Mouse (Mus musculus): ENCODE results near the gene Thumpd2. TPM values are rescaled to one million over a fixed set of nuclear protein-coding genes. Genes with fewer than 3 reads are reported as not detected.

Thumpd2 gene
- polyA plus RNA-seq, 1 experiment: 3.9 TPM

DNA sequence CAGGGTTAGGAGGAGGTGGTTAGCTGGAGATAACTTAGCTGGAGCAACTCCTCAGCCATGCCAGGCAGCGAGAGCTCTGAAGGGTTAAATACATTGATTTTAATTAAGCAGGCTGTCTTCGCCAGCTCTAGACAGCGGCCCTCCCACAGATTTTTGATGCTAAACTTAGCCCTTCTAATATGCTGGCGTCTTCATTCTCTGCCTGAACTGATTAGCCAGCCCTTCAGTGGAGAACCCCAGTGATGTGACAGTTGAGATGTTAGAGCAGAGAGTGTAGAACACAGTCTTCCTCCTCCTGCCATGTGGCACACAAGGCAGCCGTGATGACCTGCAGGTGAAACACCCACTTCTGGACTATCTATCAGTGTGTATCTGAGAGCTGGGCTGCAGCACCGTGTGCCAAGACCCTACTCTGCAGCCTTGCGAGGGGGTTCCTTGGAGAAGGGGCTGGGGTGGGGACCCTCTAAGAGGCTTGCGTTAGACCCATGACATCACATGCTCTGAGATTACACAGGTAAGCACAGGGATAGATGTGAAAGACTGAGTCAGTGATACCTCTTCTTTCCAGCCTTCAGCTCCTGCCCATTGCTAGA lies 73.3 kb downstream of the Thumpd2 start:
- Histone ChIP-seq H3K4me1 (ENCODE audit: control insufficient read depth, insufficient read depth, low read length) (peaks cover 18% of the 10 kb centered on the region), H3K4me3 (replicated peaks; ENCODE audit: insufficient read depth, low read depth, low read length) (no peak overlapping the region), H3K27ac (ENCODE audit: insufficient read depth, low read length) (no peak overlapping the region), H3K27me3 (ENCODE audit: control insufficient read depth, insufficient read depth, low read length) (no peaks in the 10 kb centered on the region)
- 37% methylated on average over 8 of the region's 8 CpGs for WGBS
- DNase-seq: no peak
- TF ChIP-seq POLR2A (IDR thresholded peaks at IDR 0.05; ENCODE audit: borderline replicate concordance, insufficient read depth, low read length) (no peak), CTCF (IDR thresholded peaks at IDR 0.05; ENCODE audit: borderline replicate concordance, insufficient read depth, low read depth, low read length) (no peak)

DNA sequence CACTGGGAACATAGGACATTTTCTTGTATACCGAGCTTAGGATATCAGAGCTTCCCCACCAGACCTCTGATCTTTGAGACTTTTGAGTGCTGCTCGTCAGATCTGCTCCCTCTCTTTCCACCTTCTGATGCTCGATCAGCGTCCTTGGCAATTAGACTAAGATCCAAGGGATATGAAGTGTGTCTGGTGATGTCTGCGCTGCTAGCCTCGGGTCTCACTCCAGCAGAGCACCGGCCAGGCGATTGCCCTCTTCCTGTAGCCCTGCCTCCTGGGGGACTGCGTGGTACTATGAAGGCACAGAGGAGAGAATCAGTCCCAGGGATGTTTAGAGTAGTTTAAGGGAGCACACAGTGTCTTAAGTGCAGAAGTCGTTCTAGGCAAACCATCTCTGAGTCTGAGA lies 81.9 kb downstream of the Thumpd2 start:
- peaks cover 37% of the 10 kb centered on the region for H3K4me1 ChIP-seq (ENCODE audit: control insufficient read depth, insufficient read depth, low read length)
- peak overlapping the region; percentile 76 for H3K27ac ChIP-seq (ENCODE audit: insufficient read depth, low read length)
- 14% methylated on average over 10 of the region's 10 CpGs for WGBS

DNA sequence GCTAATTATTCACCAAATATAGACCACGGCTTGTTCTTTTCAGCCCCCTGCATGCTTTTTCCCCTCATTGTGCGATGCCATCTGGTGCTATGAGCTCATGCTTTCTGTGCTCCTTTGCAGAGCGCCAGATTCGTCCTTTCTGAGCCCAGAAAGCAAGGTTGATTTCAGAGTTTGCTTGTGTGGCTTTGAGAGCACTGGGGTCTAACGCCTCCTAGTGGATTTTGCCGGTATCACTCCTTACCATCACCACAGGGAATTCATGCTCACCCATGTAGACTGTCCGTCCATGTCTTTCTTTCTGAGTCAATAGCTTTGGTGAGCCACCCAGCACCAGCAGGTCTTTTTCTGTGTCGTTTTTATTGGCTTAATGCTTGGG lies 82.5 kb downstream of the Thumpd2 start:
- no peaks in the 10 kb centered on the region for H3K27me3 ChIP-seq (ENCODE audit: control insufficient read depth, insufficient read depth, low read length)
- 1% methylated on average over 8 of the region's 8 CpGs for WGBS
- peak; percentile 94 to 98 for DNase-seq
- H3K4me3 ChIP-seq (replicated peaks; ENCODE audit: insufficient read depth, low read depth, low read length): peak overlapping the region; percentile 37
- TF ChIP-seq POLR2A (IDR thresholded peaks at IDR 0.05; ENCODE audit: borderline replicate concordance, insufficient read depth, low read length) (peak; percentile 35; the same call in 1 of the 2 replicates), CTCF (IDR thresholded peaks at IDR 0.05; ENCODE audit: borderline replicate concordance, insufficient read depth, low read depth, low read length) (peak; percentile 96)
- H3K27ac ChIP-seq (ENCODE audit: insufficient read depth, low read length): peak overlapping the region; percentile 76
- H3K4me1 ChIP-seq (ENCODE audit: control insufficient read depth, insufficient read depth, low read length): peaks cover 40% of the 10 kb centered on the region

More for the DNA sequence above, 81.9 kb downstream of the Thumpd2 start:
- peak; percentile 57 to 60 for DNase-seq
- TF ChIP-seq CTCF (IDR thresholded peaks at IDR 0.05; ENCODE audit: borderline replicate concordance, insufficient read depth, low read depth, low read length) (no peak), POLR2A (IDR thresholded peaks at IDR 0.05; ENCODE audit: borderline replicate concordance, insufficient read depth, low read length) (no peak)
- no peaks in the 10 kb centered on the region for H3K27me3 ChIP-seq (ENCODE audit: control insufficient read depth, insufficient read depth, low read length)
- peak overlapping the region; percentile 37 for H3K4me3 ChIP-seq (replicated peaks; ENCODE audit: insufficient read depth, low read depth, low read length)

DNA sequence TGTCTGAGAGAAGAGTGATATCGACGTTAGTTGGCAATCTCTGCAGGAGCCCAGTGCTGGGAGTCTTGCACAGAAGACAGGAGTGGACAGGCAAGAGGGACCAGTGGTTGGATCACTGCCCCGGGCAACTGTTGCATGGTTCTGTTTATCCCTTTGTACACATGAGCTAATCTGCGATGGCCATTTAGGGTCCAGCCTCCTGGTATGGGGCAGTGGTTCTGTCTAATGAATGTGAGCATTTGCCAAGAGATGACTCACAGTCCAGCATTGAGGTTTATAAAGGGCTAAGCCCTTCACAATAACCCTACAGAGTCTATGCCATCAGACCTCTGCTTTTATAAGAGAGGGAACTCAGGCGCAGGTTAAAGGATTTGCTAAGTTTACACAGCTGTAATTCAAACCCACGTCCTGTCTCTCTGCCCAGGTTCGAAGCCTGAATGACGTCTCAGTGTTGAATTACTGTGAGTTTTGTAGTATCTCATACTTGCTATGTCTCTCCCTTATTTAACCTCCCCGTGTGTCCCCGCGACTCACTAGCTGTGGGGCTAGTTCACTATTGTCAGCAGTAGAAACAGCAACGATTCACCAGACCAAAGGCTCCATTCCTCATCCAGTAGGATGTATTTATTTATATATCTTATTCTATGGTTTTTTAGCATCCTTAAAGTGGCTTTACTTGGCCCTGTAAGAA lies 83.0 kb downstream of the Thumpd2 start:
- H3K27ac ChIP-seq (ENCODE audit: insufficient read depth, low read length): peak overlapping the region; percentile 87
- TF ChIP-seq POLR2A (IDR thresholded peaks at IDR 0.05; ENCODE audit: borderline replicate concordance, insufficient read depth, low read length) (no peak), CTCF (IDR thresholded peaks at IDR 0.05; ENCODE audit: borderline replicate concordance, insufficient read depth, low read depth, low read length) (no peak)
- no peaks in the 10 kb centered on the region for H3K27me3 ChIP-seq (ENCODE audit: control insufficient read depth, insufficient read depth, low read length)
- H3K4me1 ChIP-seq (ENCODE audit: control insufficient read depth, insufficient read depth, low read length): peaks cover 36% of the 10 kb centered on the region
- peak; percentile 89 to 96 for DNase-seq
- peak overlapping the region; percentile 37 for H3K4me3 ChIP-seq (replicated peaks; ENCODE audit: insufficient read depth, low read depth, low read length)
- WGBS: 3% methylated on average over 12 of the region's 12 CpGs

DNA sequence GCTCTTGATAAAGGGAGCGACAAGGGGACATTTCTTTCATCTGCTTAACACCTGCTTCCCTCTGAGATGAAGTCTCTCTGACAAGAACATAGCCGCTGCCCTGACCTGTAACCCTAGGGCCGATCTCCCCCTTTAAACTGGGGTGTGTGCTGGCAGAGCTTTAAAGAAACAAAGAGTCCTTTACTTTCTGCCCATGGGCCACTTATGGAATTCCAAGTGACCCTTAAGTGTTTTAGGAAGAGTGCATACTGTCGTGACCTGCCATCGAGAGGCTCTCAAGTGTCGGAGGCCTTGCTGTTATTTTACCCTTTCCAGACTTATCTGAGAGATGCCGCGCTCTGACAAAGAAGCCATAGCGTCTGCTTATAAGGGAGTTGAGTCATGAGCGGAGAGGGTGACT lies 84.8 kb downstream of the Thumpd2 start:
- DNase-seq: no peak
- Histone ChIP-seq H3K4me1 (ENCODE audit: control insufficient read depth, insufficient read depth, low read length) (peaks cover 34% of the 10 kb centered on the region), H3K4me3 (replicated peaks; ENCODE audit: insufficient read depth, low read depth, low read length) (no peak overlapping the region), H3K27me3 (ENCODE audit: control insufficient read depth, insufficient read depth, low read length) (no peaks in the 10 kb centered on the region), H3K27ac (ENCODE audit: insufficient read depth, low read length) (peak overlapping the region; percentile 52; the same call in 1 of the 2 replicates)
- TF ChIP-seq POLR2A (IDR thresholded peaks at IDR 0.05; ENCODE audit: borderline replicate concordance, insufficient read depth, low read length) (no peak), CTCF (IDR thresholded peaks at IDR 0.05; ENCODE audit: borderline replicate concordance, insufficient read depth, low read depth, low read length) (no peak)
- 87% methylated on average over 10 of the region's 10 CpGs for WGBS

DNA sequence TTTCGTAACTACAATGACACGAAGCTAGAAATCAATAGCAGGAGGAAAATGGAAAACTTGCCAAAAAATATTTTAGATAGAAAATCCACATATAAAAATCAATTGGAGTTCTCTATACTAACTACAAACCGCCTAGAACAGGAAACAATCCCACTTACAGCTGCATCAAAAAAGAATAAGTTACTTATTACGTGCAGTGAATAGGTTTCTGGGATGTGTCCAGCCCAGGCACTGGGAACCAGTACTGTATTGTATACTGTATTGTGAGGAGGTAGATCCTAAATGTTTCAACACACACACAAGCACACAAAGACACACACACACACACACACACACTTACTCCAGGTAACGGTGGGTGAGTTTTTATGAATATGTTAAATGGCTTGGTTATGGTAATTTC lies 87.6 kb downstream of the Thumpd2 start:
- WGBS: 58% methylated on average over 5 of the region's 5 CpGs
- TF ChIP-seq POLR2A (IDR thresholded peaks at IDR 0.05; ENCODE audit: borderline replicate concordance, insufficient read depth, low read length) (no peak), CTCF (IDR thresholded peaks at IDR 0.05; ENCODE audit: borderline replicate concordance, insufficient read depth, low read depth, low read length) (no peak)

More for the DNA sequence above, 87.6 kb downstream of the Thumpd2 start:
- no peak overlapping the region for H3K27ac ChIP-seq (ENCODE audit: insufficient read depth, low read length)
- H3K4me1 ChIP-seq (ENCODE audit: control insufficient read depth, insufficient read depth, low read length): peaks cover 37% of the 10 kb centered on the region
- no peak for DNase-seq
- no peaks in the 10 kb centered on the region for H3K27me3 ChIP-seq (ENCODE audit: control insufficient read depth, insufficient read depth, low read length)
- H3K4me3 ChIP-seq (replicated peaks; ENCODE audit: insufficient read depth, low read depth, low read length): no peak overlapping the region

Other genes with a start within 250 kb of the Thumpd2 start
- gene Tmem178, start 120.5 kb downstream of the Thumpd2 start, polyA plus RNA-seq (2012; rRNA removed): 128 and 146 TPM in 2 replicates